8 mouse cellular contexts compared by ENCODE assay signal in the genomic region with DNA sequence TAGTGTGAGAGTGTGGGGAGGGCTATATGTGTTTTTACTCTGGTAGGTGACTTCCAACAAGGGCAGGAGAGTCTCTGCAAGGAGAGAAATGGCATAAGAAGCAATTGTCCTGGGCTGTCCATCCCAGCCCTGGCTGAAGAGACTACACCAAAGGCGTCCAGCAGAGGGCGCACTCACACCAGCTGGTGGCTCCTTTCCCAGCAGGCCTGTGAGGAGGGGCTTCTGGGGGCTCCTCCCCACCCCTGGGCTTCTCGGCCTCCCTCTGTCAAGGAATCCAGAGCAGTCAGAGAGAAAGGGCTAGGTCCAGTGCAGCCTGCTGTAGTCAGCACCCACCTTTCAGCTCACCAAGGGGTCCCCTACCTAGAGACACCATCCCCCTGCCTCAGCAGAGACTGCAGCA.
DNase-seq lines count a peak whose midpoint lies in the region; ATAC-seq lines count a peak whose summit lies in the region.

No protein-coding gene starts in this region.

- H3K4me2 ChIP-seq in hindbrain, embryonic 16.5 days (ENCODE audit: low read length), result no peak overlapping the region

- WGBS in hindbrain, embryonic 16.5 days, result 0% methylated on average over 3 of the region's 3 CpGs

- no peaks in the 10 kb centered on the region for H3K9me3 ChIP-seq in hindbrain, embryonic 16.5 days (ENCODE audit: control insufficient read depth, low read length)

- H3K27ac ChIP-seq in hindbrain, embryonic 16.5 days (ENCODE audit: low read depth, low read length), result no peak overlapping the region

- intact Hi-C loops in heart, postnatal 10 days (cut with DNase I), result no loop called here

- peak; percentile 25; the same call in 1 of the 2 replicates for ATAC-seq in hindbrain, embryonic 16.5 days

- peak; percentile 21 to 61 for DNase-seq in heart, postnatal 10 days
- DNase-seq in heart, adult 11 months, result no peak
- peak; percentile 35 for DNase-seq in A20 (ENCODE audit: low read depth, low spot score)
- peak; percentile 70 for DNase-seq in adrenal gland, postnatal 10 days
- DNase-seq in embryo, embryonic 9.5 days (ENCODE audit: extremely low spot score), result peak; percentile 72
- peak; percentile 71 for DNase-seq in mesoderm, embryonic 11.5 days (ENCODE audit: low read depth, low spot score)
- peak; percentile 45 for DNase-seq in thymus, postnatal 0 days (ENCODE audit: low spot score)

- H3K36me3 ChIP-seq in hindbrain, embryonic 16.5 days (ENCODE audit: control insufficient read depth, insufficient read depth, low read length), result no peaks in the 10 kb centered on the region

- peaks cover 34% of the 10 kb centered on the region for H3K4me1 ChIP-seq in hindbrain, embryonic 16.5 days (ENCODE audit: control insufficient read depth, insufficient read depth, low read depth, low read length)

- no peak overlapping the region for H3K4me3 ChIP-seq in hindbrain, embryonic 16.5 days (ENCODE audit: low read length)

- H3K9ac ChIP-seq in hindbrain, embryonic 16.5 days (ENCODE audit: low read depth, low read length), result no peak overlapping the region

- peaks cover 27% of the 10 kb centered on the region for H3K27me3 ChIP-seq in hindbrain, embryonic 16.5 days (replicated peaks; ENCODE audit: control insufficient read depth, insufficient read depth, low read length)
